Mouse (Mus musculus): ENCODE measurements around the gene Lrrc75b. TPM values are rescaled to one million over a fixed set of nuclear protein-coding genes. Genes with fewer than 3 reads are reported as not detected.

Lrrc75b gene
- polyA plus RNA-seq, 1 experiment = not detected

- H3K9ac ChIP-seq (ENCODE audit: low read depth, poor library complexity, severe bottlenecking) = no peak overlapping the region
- H3K4me1 ChIP-seq (ENCODE audit: control insufficient read depth, insufficient read depth, low read length) = no peaks in the 10 kb centered on the region
- TF ChIP-seq CTCF (IDR thresholded peaks at IDR 0.05; ENCODE audit: low read depth, low read length) (no peak), EP300 (IDR thresholded peaks at IDR 0.05; ENCODE audit: insufficient read depth, low read depth, low read length) (no peak), POLR2A (IDR thresholded peaks at IDR 0.05; ENCODE audit: insufficient read depth, low read length) (no peak)
- peaks cover 11% of the 10 kb centered on the region for H3K36me3 ChIP-seq (ENCODE audit: control insufficient read depth, insufficient read depth, low read length, poor library complexity, severe bottlenecking)
- no peaks in the 10 kb centered on the region for H3K27me3 ChIP-seq (ENCODE audit: control insufficient read depth, insufficient read depth, low read length, poor library complexity, severe bottlenecking)
- no peak overlapping the region for H3K4me3 ChIP-seq (ENCODE audit: low read depth, low read length)
- H3K9me3 ChIP-seq (replicated peaks; ENCODE audit: control insufficient read depth, insufficient read depth, low read length, poor library complexity, severe bottlenecking) = no peaks in the 10 kb centered on the region
- H3K27ac ChIP-seq (ENCODE audit: insufficient read depth, low read length) = no peak overlapping the region
Measured at GRCm38 (mm10) chr10:75515216-75516037, 44.7 kb downstream of the Lrrc75b start.

- Histone ChIP-seq H3K36me3 (ENCODE audit: control insufficient read depth, insufficient read depth, low read length, poor library complexity, severe bottlenecking) (peaks cover 1% of the 10 kb centered on the region; the same call in 1 of the 2 replicates), H3K27ac (ENCODE audit: insufficient read depth, low read length) (no peak overlapping the region), H3K4me1 (ENCODE audit: control insufficient read depth, insufficient read depth, low read length) (no peaks in the 10 kb centered on the region), H3K9me3 (replicated peaks; ENCODE audit: control insufficient read depth, insufficient read depth, low read length, poor library complexity, severe bottlenecking) (no peaks in the 10 kb centered on the region), H3K27me3 (ENCODE audit: control insufficient read depth, insufficient read depth, low read length, poor library complexity, severe bottlenecking) (no peaks in the 10 kb centered on the region), H3K4me3 (ENCODE audit: low read depth, low read length) (no peak overlapping the region), H3K9ac (ENCODE audit: low read depth, poor library complexity, severe bottlenecking) (no peak overlapping the region)
- no peak for TF ChIP-seq EP300 (IDR thresholded peaks at IDR 0.05; ENCODE audit: insufficient read depth, low read depth, low read length)
- no peak for TF ChIP-seq POLR2A (IDR thresholded peaks at IDR 0.05; ENCODE audit: insufficient read depth, low read length)
- TF ChIP-seq CTCF (IDR thresholded peaks at IDR 0.05; ENCODE audit: low read depth, low read length) = no peak
Measured at GRCm38 (mm10) chr10:75514361-75514760, 45.8 kb downstream of the Lrrc75b start.

GRCm38 (mm10) chr10:75513306-75514067 is 46.6 kb downstream of the Lrrc75b start:
- no peaks in the 10 kb centered on the region for H3K27me3 ChIP-seq (ENCODE audit: control insufficient read depth, insufficient read depth, low read length, poor library complexity, severe bottlenecking)
- no peak overlapping the region for H3K4me3 ChIP-seq (ENCODE audit: low read depth, low read length)
- TF ChIP-seq POLR2A (IDR thresholded peaks at IDR 0.05; ENCODE audit: insufficient read depth, low read length) (no peak), EP300 (IDR thresholded peaks at IDR 0.05; ENCODE audit: insufficient read depth, low read depth, low read length) (no peak), CTCF (IDR thresholded peaks at IDR 0.05; ENCODE audit: low read depth, low read length) (no peak)
- no peaks in the 10 kb centered on the region for H3K36me3 ChIP-seq (ENCODE audit: control insufficient read depth, insufficient read depth, low read length, poor library complexity, severe bottlenecking)
- H3K9ac ChIP-seq (ENCODE audit: low read depth, poor library complexity, severe bottlenecking) = no peak overlapping the region
- no peaks in the 10 kb centered on the region for H3K9me3 ChIP-seq (replicated peaks; ENCODE audit: control insufficient read depth, insufficient read depth, low read length, poor library complexity, severe bottlenecking)
- H3K4me1 ChIP-seq (ENCODE audit: control insufficient read depth, insufficient read depth, low read length) = no peaks in the 10 kb centered on the region
- H3K27ac ChIP-seq (ENCODE audit: insufficient read depth, low read length) = no peak overlapping the region

- no peaks in the 10 kb centered on the region for H3K9me3 ChIP-seq (replicated peaks; ENCODE audit: control insufficient read depth, insufficient read depth, low read length, poor library complexity, severe bottlenecking)
- TF ChIP-seq CTCF (IDR thresholded peaks at IDR 0.05; ENCODE audit: low read depth, low read length) (no peak), EP300 (IDR thresholded peaks at IDR 0.05; ENCODE audit: insufficient read depth, low read depth, low read length) (no peak), POLR2A (IDR thresholded peaks at IDR 0.05; ENCODE audit: insufficient read depth, low read length) (no peak)
- no peak overlapping the region for H3K9ac ChIP-seq (ENCODE audit: low read depth, poor library complexity, severe bottlenecking)
- no peaks in the 10 kb centered on the region for H3K4me1 ChIP-seq (ENCODE audit: control insufficient read depth, insufficient read depth, low read length)
- no peak overlapping the region for H3K27ac ChIP-seq (ENCODE audit: insufficient read depth, low read length)
- no peaks in the 10 kb centered on the region for H3K27me3 ChIP-seq (ENCODE audit: control insufficient read depth, insufficient read depth, low read length, poor library complexity, severe bottlenecking)
- H3K4me3 ChIP-seq (ENCODE audit: low read depth, low read length) = no peak overlapping the region
- no peaks in the 10 kb centered on the region for H3K36me3 ChIP-seq (ENCODE audit: control insufficient read depth, insufficient read depth, low read length, poor library complexity, severe bottlenecking)
Measured at GRCm38 (mm10) chr10:75512796-75513195, 47.3 kb downstream of the Lrrc75b start.

- Histone ChIP-seq H3K9me3 (replicated peaks; ENCODE audit: control insufficient read depth, insufficient read depth, low read length, poor library complexity, severe bottlenecking) (no peaks in the 10 kb centered on the region), H3K36me3 (ENCODE audit: control insufficient read depth, insufficient read depth, low read length, poor library complexity, severe bottlenecking) (no peaks in the 10 kb centered on the region), H3K27ac (ENCODE audit: insufficient read depth, low read length) (no peak overlapping the region), H3K4me1 (ENCODE audit: control insufficient read depth, insufficient read depth, low read length) (no peaks in the 10 kb centered on the region), H3K9ac (ENCODE audit: low read depth, poor library complexity, severe bottlenecking) (no peak overlapping the region), H3K4me3 (ENCODE audit: low read depth, low read length) (no peak overlapping the region), H3K27me3 (ENCODE audit: control insufficient read depth, insufficient read depth, low read length, poor library complexity, severe bottlenecking) (no peaks in the 10 kb centered on the region)
- TF ChIP-seq CTCF (IDR thresholded peaks at IDR 0.05; ENCODE audit: low read depth, low read length) (no peak), EP300 (IDR thresholded peaks at IDR 0.05; ENCODE audit: insufficient read depth, low read depth, low read length) (no peak), POLR2A (IDR thresholded peaks at IDR 0.05; ENCODE audit: insufficient read depth, low read length) (no peak)
Measured at GRCm38 (mm10) chr10:75511897-75512296, 48.2 kb downstream of the Lrrc75b start.

GRCm38 (mm10) chr10:75511060-75511459 is 49.1 kb downstream of the Lrrc75b start:
- no peak overlapping the region for H3K27ac ChIP-seq (ENCODE audit: insufficient read depth, low read length)
- no peaks in the 10 kb centered on the region for H3K36me3 ChIP-seq (ENCODE audit: control insufficient read depth, insufficient read depth, low read length, poor library complexity, severe bottlenecking)

More at GRCm38 (mm10) chr10:75511060-75511459, 49.1 kb downstream of the Lrrc75b start:
- no peak for TF ChIP-seq CTCF (IDR thresholded peaks at IDR 0.05; ENCODE audit: low read depth, low read length)
- Histone ChIP-seq H3K4me1 (ENCODE audit: control insufficient read depth, insufficient read depth, low read length) (no peaks in the 10 kb centered on the region), H3K9me3 (replicated peaks; ENCODE audit: control insufficient read depth, insufficient read depth, low read length, poor library complexity, severe bottlenecking) (no peaks in the 10 kb centered on the region), H3K27me3 (ENCODE audit: control insufficient read depth, insufficient read depth, low read length, poor library complexity, severe bottlenecking) (no peaks in the 10 kb centered on the region), H3K4me3 (ENCODE audit: low read depth, low read length) (no peak overlapping the region), H3K9ac (ENCODE audit: low read depth, poor library complexity, severe bottlenecking) (no peak overlapping the region)

Measured in ES-Bruce4 (cell line).